Mouse (Mus musculus): Measurements from ENCODE around the gene Fbp1. TPM values are rescaled to one million over a fixed set of nuclear protein-coding genes. Genes with fewer than 3 reads are reported as not detected.
"Not testable (repeated sequence)": the region's sequence is repeated elsewhere in the genome, so short reads cannot be mapped to it uniquely, and the experiment has no call there.

Fbp1 gene
- polyA plus RNA-seq, 1 experiment, result 3.4 TPM

DNA sequence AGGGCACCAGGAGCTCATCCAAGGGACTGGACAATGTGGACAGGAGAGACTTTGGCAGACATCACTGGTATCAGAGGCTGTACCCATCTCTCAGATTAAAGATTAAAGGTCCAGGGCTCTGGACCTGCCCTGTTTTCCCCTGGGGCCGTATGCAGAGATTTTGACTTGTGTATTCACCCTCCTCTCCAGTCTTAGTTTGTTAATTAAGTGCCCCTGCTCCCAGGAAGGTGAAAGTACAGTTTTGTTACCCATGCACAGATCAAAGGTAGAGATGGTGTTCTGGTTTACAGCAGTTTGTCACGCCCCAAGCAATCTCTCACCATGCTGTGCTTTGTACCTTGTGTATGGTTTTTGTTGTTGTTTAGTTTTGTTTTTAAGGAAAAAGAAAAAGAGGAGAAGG, 17.5 kb downstream of the Fbp1 start:
- Histone ChIP-seq H3K4me3 (ENCODE audit: insufficient read depth, low read depth, low read length) (no peak overlapping the region), H3K27ac (replicated peaks; ENCODE audit: low read depth, low read length) (no peak overlapping the region), H3K4me1 (ENCODE audit: control insufficient read depth, insufficient read depth, insufficient read length, low read length) (no peaks in the 10 kb centered on the region)

DNA sequence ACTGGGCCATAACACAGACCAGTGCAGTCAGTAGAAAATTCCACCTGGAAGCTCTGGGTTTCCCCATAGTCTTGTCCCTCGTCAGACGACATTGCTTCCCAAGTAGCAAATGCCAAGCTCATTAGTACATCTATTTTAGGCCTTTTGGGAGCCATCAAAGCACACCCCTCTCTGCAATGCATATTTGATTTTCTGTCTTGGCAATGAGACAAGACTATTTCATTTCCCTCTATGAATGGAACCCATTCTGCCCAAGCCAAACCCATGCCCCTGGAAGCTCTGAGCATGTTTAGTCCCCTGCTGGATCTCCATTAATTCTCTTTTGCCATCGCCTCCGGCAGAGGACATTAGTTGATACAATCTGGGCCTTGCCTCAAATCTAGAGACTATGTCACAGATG, 21.3 kb downstream of the Fbp1 start:
- no peak overlapping the region for H3K4me3 ChIP-seq (ENCODE audit: insufficient read depth, low read depth, low read length)
- H3K27ac ChIP-seq (replicated peaks; ENCODE audit: low read depth, low read length), result no peak overlapping the region
- no peaks in the 10 kb centered on the region for H3K4me1 ChIP-seq (ENCODE audit: control insufficient read depth, insufficient read depth, insufficient read length, low read length)

DNA sequence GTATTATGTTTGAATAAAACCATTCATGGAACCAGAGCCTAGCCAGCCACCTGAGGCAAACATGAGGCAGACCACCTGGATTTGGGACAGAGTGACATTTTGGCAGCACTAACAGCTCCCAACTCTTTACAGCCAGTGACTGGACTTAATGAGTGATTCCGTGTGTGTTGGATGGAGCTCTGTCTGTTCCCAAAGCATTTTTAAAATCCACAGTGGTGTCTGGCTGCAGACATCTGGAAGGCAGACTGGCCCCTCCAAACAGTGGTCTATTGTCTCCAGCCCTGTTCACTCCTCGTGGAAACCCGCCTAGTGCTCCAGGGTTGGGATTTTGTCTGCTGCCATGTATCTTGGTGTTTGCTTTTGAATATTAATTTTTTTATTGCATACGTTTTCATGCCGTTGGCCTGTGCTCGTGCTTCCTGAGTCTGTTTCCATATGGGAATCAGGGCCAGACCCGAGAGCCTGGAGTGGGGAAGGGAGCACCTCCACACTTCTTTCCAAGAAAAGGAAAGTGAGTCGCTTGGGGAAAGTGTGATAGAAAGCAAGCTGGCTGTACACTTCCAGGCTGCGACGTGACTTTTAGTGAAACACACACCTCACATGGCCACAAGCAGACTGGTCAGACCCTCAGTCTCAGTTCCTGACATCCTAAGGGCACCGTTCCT, 22.3 kb downstream of the Fbp1 start:
- H3K4me3 ChIP-seq (ENCODE audit: insufficient read depth, low read depth, low read length), result no peak overlapping the region
- no peak overlapping the region for H3K27ac ChIP-seq (replicated peaks; ENCODE audit: low read depth, low read length)

GRCm38 (mm10) chr13:62863771-62864170, 24.3 kb downstream of the Fbp1 start:
- no peaks in the 10 kb centered on the region for H3K4me1 ChIP-seq (ENCODE audit: control insufficient read depth, insufficient read depth, insufficient read length, low read length)
- no peak overlapping the region for H3K27ac ChIP-seq (replicated peaks; ENCODE audit: low read depth, low read length)
- H3K4me3 ChIP-seq (ENCODE audit: insufficient read depth, low read depth, low read length), result no peak overlapping the region

More for the DNA sequence above, 22.3 kb downstream of the Fbp1 start:
- H3K4me1 ChIP-seq (ENCODE audit: control insufficient read depth, insufficient read depth, insufficient read length, low read length), result no peaks in the 10 kb centered on the region

DNA sequence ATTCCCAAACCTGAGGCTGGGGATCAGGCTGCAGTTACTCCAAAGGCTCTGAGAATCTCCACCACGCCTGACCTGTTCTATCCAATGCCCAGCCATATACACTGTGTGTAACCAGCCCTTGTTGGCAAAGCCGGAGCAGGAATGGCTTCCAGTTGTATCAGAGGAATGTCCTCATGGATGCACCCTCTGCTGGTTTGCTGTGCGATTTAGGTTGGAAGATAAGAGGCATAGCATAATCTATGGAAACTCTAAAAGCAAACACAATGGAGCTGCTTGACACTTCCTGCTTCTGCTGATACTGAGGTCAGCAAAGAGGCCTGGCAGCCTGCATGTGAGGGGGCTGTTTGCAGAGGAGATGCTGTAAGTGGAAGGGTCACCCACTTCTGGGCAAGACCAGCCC, 25.2 kb downstream of the Fbp1 start:
- peaks cover 4% of the 10 kb centered on the region; the same call in 1 of the 2 replicates for H3K4me1 ChIP-seq (ENCODE audit: control insufficient read depth, insufficient read depth, insufficient read length, low read length)
- no peak overlapping the region for H3K4me3 ChIP-seq (ENCODE audit: insufficient read depth, low read depth, low read length)
- no peak overlapping the region for H3K27ac ChIP-seq (replicated peaks; ENCODE audit: low read depth, low read length)

GRCm38 (mm10) chr13:62860068-62860467, 28.0 kb downstream of the Fbp1 start:
- Histone ChIP-seq H3K27ac (replicated peaks; ENCODE audit: low read depth, low read length) (no peak overlapping the region), H3K4me3 (ENCODE audit: insufficient read depth, low read depth, low read length) (no peak overlapping the region), H3K4me1 (ENCODE audit: control insufficient read depth, insufficient read depth, insufficient read length, low read length) (peaks cover 7% of the 10 kb centered on the region; the same call in 1 of the 2 replicates)

DNA sequence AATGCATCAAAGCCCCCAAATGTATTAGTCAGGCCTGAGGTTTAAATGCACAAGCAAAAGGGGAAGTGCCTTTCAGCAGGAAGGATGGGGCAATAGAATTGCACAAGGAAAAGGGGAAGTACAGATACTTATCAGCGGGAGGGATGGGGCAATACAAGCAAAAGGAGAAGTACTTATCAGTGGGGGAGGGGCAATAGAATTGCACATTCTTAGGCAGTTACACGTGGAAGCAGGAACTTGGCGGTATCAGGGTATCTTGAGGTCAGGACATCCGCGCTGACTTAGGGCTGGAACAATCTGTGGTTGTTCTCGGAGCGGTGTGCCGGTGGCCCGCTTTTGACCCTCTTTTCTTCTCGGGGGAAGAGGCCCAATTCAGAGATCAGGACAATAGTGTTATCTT, 28.8 kb downstream of the Fbp1 start:
- not testable (repeated sequence) for H3K4me3 ChIP-seq (ENCODE audit: insufficient read depth, low read depth, low read length); H3K4me1 ChIP-seq (ENCODE audit: control insufficient read depth, insufficient read depth, insufficient read length, low read length)
- peak overlapping the region; percentile 40; the same call in 1 of the 2 replicates for H3K27ac ChIP-seq (replicated peaks; ENCODE audit: low read depth, low read length)

GRCm38 (mm10) chr13:62857941-62858915, 29.9 kb downstream of the Fbp1 start, which contains the start of gene Fbp2:
TSS of gene Fbp2 (minus strand) at chr13:62858422.
- Histone ChIP-seq H3K4me1 (ENCODE audit: control insufficient read depth, insufficient read depth, insufficient read length, low read length) (peaks cover 7% of the 10 kb centered on the region; the same call in 1 of the 2 replicates), H3K4me3 (ENCODE audit: insufficient read depth, low read depth, low read length) (peak within 1 kb of the TSS; percentile 11), H3K27ac (replicated peaks; ENCODE audit: low read depth, low read length) (peak within 1 kb of the TSS; percentile 68)

DNA sequence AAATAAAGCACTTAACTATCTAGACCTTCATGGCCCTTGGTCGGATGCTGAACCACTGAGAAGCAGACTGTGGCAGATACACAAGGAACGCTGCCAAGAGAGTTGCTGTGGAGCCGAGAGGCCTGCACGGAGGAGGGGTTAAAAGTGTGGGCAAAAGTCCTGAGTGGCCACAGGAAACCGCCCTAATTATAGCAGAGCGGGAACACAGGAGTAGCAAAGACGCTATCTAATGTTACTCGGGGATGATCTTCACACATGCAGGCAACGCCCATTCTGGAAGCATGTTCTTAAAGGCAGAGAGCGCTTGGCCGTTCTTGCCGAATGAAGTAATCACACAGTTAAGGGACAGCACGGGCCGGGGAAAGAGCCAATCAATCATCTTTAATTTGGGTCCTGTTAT, 31.2 kb downstream of the Fbp1 start:
- H3K27ac ChIP-seq (replicated peaks; ENCODE audit: low read depth, low read length), result no peak overlapping the region
- no peak overlapping the region for H3K4me3 ChIP-seq (ENCODE audit: insufficient read depth, low read depth, low read length)
- H3K4me1 ChIP-seq (ENCODE audit: control insufficient read depth, insufficient read depth, insufficient read length, low read length), result peaks cover 7% of the 10 kb centered on the region; the same call in 1 of the 2 replicates

DNA sequence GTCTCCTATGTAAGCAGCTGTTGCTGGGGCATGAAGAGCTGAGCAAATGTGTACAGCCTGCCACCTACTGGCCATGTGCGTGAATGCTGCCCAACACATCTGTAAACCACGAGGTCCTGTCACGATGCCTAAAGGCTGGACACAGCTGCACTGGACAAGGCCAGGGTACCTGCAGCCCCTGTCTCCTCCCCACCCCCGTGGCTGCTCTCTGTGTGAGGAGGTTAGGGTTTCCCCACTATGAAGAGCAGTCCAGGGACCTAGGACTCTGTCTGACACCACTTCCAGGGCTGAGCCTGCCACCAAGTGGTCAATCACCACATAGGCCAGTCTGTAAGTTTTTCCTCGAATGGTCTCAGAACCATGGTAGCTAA, 31.8 kb downstream of the Fbp1 start:
- peaks cover 7% of the 10 kb centered on the region; the same call in 1 of the 2 replicates for H3K4me1 ChIP-seq (ENCODE audit: control insufficient read depth, insufficient read depth, insufficient read length, low read length)
- H3K4me3 ChIP-seq (ENCODE audit: insufficient read depth, low read depth, low read length), result peak overlapping the region; percentile 36; the same call in 1 of the 2 replicates
- H3K27ac ChIP-seq (replicated peaks; ENCODE audit: low read depth, low read length), result no peak overlapping the region

GRCm38 (mm10) chr13:62855396-62856304, 32.4 kb downstream of the Fbp1 start:
- H3K4me1 ChIP-seq (ENCODE audit: control insufficient read depth, insufficient read depth, insufficient read length, low read length), result peaks cover 7% of the 10 kb centered on the region; the same call in 1 of the 2 replicates
- no peak overlapping the region for H3K27ac ChIP-seq (replicated peaks; ENCODE audit: low read depth, low read length)
- H3K4me3 ChIP-seq (ENCODE audit: insufficient read depth, low read depth, low read length), result peak overlapping the region; percentile 29; the same call in 1 of the 2 replicates

DNA sequence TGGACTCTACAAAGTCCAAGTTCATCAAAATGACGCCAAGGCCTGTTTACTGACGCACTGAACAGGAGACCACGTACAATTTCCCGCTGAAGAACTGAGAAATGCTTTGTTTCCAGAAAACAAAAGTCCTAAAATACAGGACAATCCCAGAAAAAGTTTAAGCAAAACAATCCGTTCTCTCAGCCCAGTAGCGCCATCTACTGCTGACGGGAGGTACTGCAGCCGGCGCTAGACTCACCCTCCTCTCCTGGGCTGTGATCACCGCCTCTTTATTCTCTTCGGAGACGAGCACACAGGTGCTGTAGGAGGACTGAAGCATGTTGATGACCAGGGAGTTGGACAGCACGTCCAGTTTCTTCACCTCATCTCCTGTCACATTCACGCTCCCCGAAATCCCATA, 33.4 kb downstream of the Fbp1 start:
- peaks cover 7% of the 10 kb centered on the region; the same call in 1 of the 2 replicates for H3K4me1 ChIP-seq (ENCODE audit: control insufficient read depth, insufficient read depth, insufficient read length, low read length)
- no peak overlapping the region for H3K4me3 ChIP-seq (ENCODE audit: insufficient read depth, low read depth, low read length)
- no peak overlapping the region for H3K27ac ChIP-seq (replicated peaks; ENCODE audit: low read depth, low read length)

- Histone ChIP-seq H3K27ac (replicated peaks; ENCODE audit: low read depth, low read length) (no peak overlapping the region), H3K4me1 (ENCODE audit: control insufficient read depth, insufficient read depth, insufficient read length, low read length) (no peaks in the 10 kb centered on the region), H3K4me3 (ENCODE audit: insufficient read depth, low read depth, low read length) (no peak overlapping the region)
These were observed 54.7 kb downstream of the Fbp1 start for GRCm38 (mm10) chr13:62833341-62833740.

GRCm38 (mm10) chr13:62832239-62832638, 55.8 kb downstream of the Fbp1 start:
- Histone ChIP-seq H3K27ac (replicated peaks; ENCODE audit: low read depth, low read length) (no peak overlapping the region), H3K4me1 (ENCODE audit: control insufficient read depth, insufficient read depth, insufficient read length, low read length) (no peaks in the 10 kb centered on the region), H3K4me3 (ENCODE audit: insufficient read depth, low read depth, low read length) (no peak overlapping the region)

All from brown adipose tissue, adult 24 weeks (tissue).